Mouse (Mus musculus): ENCODE data around the gene Tfr2.

- no peak for TF ChIP-seq TAL1 (conservative IDR thresholded peaks at IDR 0.05; ENCODE audit: low read depth, low read length)
- TF ChIP-seq CTCF (IDR thresholded peaks at IDR 0.05; ENCODE audit: low read depth, low read length), result no peak
- TF ChIP-seq GATA1 (IDR thresholded peaks at IDR 0.05; ENCODE audit: borderline replicate concordance, low read length), result no peak
- TF ChIP-seq GATA2 (IDR thresholded peaks at IDR 0.05; ENCODE audit: borderline replicate concordance, low read depth, low read length), result no peak
These were observed 19.8 kb upstream of the Tfr2 start for GRCm38 (mm10) chr5:137549840-137550239.
